Mouse (Mus musculus) ES-E14 (cell line): ENCODE results near the gene Tmem185b.

Experiments
- CHD2 ChIP-seq: IDR thresholded peaks from 2 replicates; pipeline ENCODE4 v1.6.1; 2014; ENCODE audit warnings: mild to moderate bottlenecking, low read depth, low read length, inconsistent platforms
- HCFC1 ChIP-seq: IDR thresholded peaks from 2 replicates; pipeline ENCODE4 v1.6.1; 2012; ENCODE audit warnings: low read length, inconsistent platforms, borderline replicate concordance; ENCODE audit not compliant: insufficient read depth
- MAFK ChIP-seq: IDR thresholded peaks from 2 replicates; pipeline ENCODE4 v1.6.1; 2014; ENCODE audit warnings: mild to moderate bottlenecking, low read depth, low read length, inconsistent platforms; ENCODE audit not compliant: insufficient read depth
- ZC3H11A ChIP-seq: IDR thresholded peaks from 2 replicates; pipeline ENCODE4 v1.6.1; 2012; ENCODE audit warnings: low read depth, mild to moderate bottlenecking, inconsistent platforms, low read length, borderline replicate concordance

GRCm38 (mm10) chr1:119522726-119523125 is 3.2 kb upstream of the Tmem185b start:
- TF ChIP-seq CHD2 (no peak), MAFK (no peak), HCFC1 (no peak), ZC3H11A (no peak)
